Mouse (Mus musculus) ES-E14 (cell line): ENCODE results near the gene Rnf220.

Source experiments
- HCFC1 ChIP-seq: IDR thresholded peaks from 2 replicates; pipeline ENCODE4 v1.6.1; 2012; ENCODE audit warnings: low read length, inconsistent platforms, borderline replicate concordance; ENCODE audit not compliant: insufficient read depth
- ZC3H11A ChIP-seq: IDR thresholded peaks from 2 replicates; pipeline ENCODE4 v1.6.1; 2012; ENCODE audit warnings: low read depth, mild to moderate bottlenecking, inconsistent platforms, low read length, borderline replicate concordance
- ZNF384 ChIP-seq: IDR thresholded peaks from 2 replicates; pipeline ENCODE4 v1.6.1; 2012; ENCODE audit warnings: low read depth, low read length, inconsistent platforms

GRCm38 (mm10) chr4:117405211-117405610 lies 91.6 kb downstream of the Rnf220 start:
- TF ChIP-seq ZNF384 (no peak), ZC3H11A (no peak), HCFC1 (no peak)
